Mouse (Mus musculus): ENCODE measurements around the gene Mup10. TPM values are rescaled to one million over a fixed set of nuclear protein-coding genes. Genes with fewer than 3 reads are reported as not detected.
"Not testable (repeated sequence)": the region's sequence is repeated elsewhere in the genome, so short reads cannot be mapped to it uniquely, and the experiment has no call there.

Gene Mup10
- polyA plus RNA-seq (2015; fragmentation: Nextera tagmentation; extraction: Ambion mirVana) = 1.6 and 1.9 TPM in 2 replicates

- not testable (repeated sequence) for H3K4me1 ChIP-seq; H3K9ac ChIP-seq; ATAC-seq (ENCODE audit: insufficient number of reproducible peaks, low FRiP score, low TSS enrichment, low read depth); H3K27ac ChIP-seq; H3K36me3 ChIP-seq; H3K4me3 ChIP-seq; H3K4me2 ChIP-seq; H3K27me3 ChIP-seq; H3K9me3 ChIP-seq
- WGBS = 82% methylated on average over 2 of the region's 2 CpGs
Observed at GRCm38 (mm10) chr4:60582099-60582498, at the start of gene Mup10. Gene Mup10, minus strand, starts transcription at chr4:60582199.

Other genes with a start within 250 kb of the Mup10 start
- gene Mup9, start 160.2 kb downstream of the Mup10 start, polyA plus RNA-seq (2015; fragmentation: Nextera tagmentation; extraction: Ambion mirVana) = 3.9 and 7.6 TPM in 2 replicates
- gene Mup1, start 80.2 kb downstream of the Mup10 start, polyA plus RNA-seq (2015; fragmentation: Nextera tagmentation; extraction: Ambion mirVana) = 0.73 and 2.0 TPM in 2 replicates
- gene Mup11, start 80.2 kb upstream of the Mup10 start, polyA plus RNA-seq (2015; fragmentation: Nextera tagmentation; extraction: Ambion mirVana) = 0.29 and 0.87 TPM in 2 replicates
- 0.28 TPM in 1 of 2 replicates, not detected in the other for gene Mup12, start 159.1 kb upstream of the Mup10 start, polyA plus RNA-seq (2015; fragmentation: Nextera tagmentation; extraction: Ambion mirVana)
- 5.1 and 6.0 TPM in 2 replicates for gene Mup22, start 239.3 kb upstream of the Mup10 start, polyA plus RNA-seq (2015; fragmentation: Nextera tagmentation; extraction: Ambion mirVana)